Comparison of ENCODE assay signal across 8 mouse cellular contexts in genomic region chr10:117149942-117150617, GRCm38 (mm10). TPM values are rescaled to one million over a fixed set of nuclear protein-coding genes. Genes with fewer than 3 reads are reported as not detected.
DNase-seq lines count a peak whose midpoint lies in the region; ATAC-seq lines count a peak whose summit lies in the region.

No protein-coding gene starts in this region.

- peaks cover 42% of the 10 kb centered on the region for H3K4me1 ChIP-seq in heart, embryonic 16.5 days (ENCODE audit: control insufficient read depth, insufficient read depth, low read length)
- peaks cover 29% of the 10 kb centered on the region for H3K4me1 ChIP-seq in midbrain, embryonic 11.5 days (ENCODE audit: control insufficient read depth, insufficient read depth, low read length)

- peak overlapping the region; percentile 42 for H3K4me3 ChIP-seq in heart, embryonic 16.5 days (ENCODE audit: low read length)
- peak overlapping the region; percentile 18 for H3K4me3 ChIP-seq in midbrain, embryonic 11.5 days (ENCODE audit: low read depth, low read length)

- no peak for ATAC-seq in heart, embryonic 16.5 days (replicated peaks; ENCODE audit: extremely low read depth, insufficient read depth, low FRiP score)
- ATAC-seq in midbrain, embryonic 11.5 days (ENCODE audit: low FRiP score), result no peak

- H3K27ac ChIP-seq in heart, embryonic 16.5 days (ENCODE audit: low read length), result peak overlapping the region; percentile 59
- H3K27ac ChIP-seq in midbrain, embryonic 11.5 days (ENCODE audit: low read depth, low read length), result no peak overlapping the region

- no peaks in the 10 kb centered on the region for H3K9me3 ChIP-seq in heart, embryonic 16.5 days (replicated peaks; ENCODE audit: control insufficient read depth, low read length)
- no peaks in the 10 kb centered on the region for H3K9me3 ChIP-seq in midbrain, embryonic 11.5 days (ENCODE audit: control insufficient read depth, low read length)

- DNase-seq in A20 (ENCODE audit: low read depth, low spot score) (peak; percentile 89), ES-CJ7 (ENCODE audit: low read depth, low spot score) (peak; percentile 91)
- DNase-seq in cerebellum, postnatal 25 days, result peak; percentile 57 to 76
- peak; percentile 68 for DNase-seq in large intestine, adult 2 months (ENCODE audit: low read depth, low spot score)
- peak; percentile 89 for DNase-seq in midbrain, embryonic 11.5 days (ENCODE audit: low spot score, missing footprints)
- peak; percentile 14 to 39 for DNase-seq in spleen, postnatal 36 days (ENCODE audit: low spot score in 2 of 2)
- DNase-seq in gastrocnemius, postnatal 36 days, result no peak

- peak overlapping the region; percentile 70 for H3K4me2 ChIP-seq in heart, embryonic 16.5 days (ENCODE audit: low read depth, low read length)
- peak overlapping the region; percentile 45 for H3K4me2 ChIP-seq in midbrain, embryonic 11.5 days

- H3K36me3 ChIP-seq in heart, embryonic 16.5 days (ENCODE audit: control insufficient read depth, insufficient read depth), result no peaks in the 10 kb centered on the region
- no peaks in the 10 kb centered on the region for H3K36me3 ChIP-seq in midbrain, embryonic 11.5 days (ENCODE audit: control insufficient read depth, insufficient read depth, low read length)

- intact Hi-C loops in gastrocnemius, postnatal 36 days (cut with DNase I), result loop anchor here (5.0 kb wide), 1 partner anchor 88 kb away; the partner anchor contains the start of gene Cct2

- H3K27me3 ChIP-seq in heart, embryonic 16.5 days (ENCODE audit: control insufficient read depth, insufficient read depth, low read length), result no peaks in the 10 kb centered on the region
- peaks cover 7% of the 10 kb centered on the region; the same call in 1 of the 2 replicates for H3K27me3 ChIP-seq in midbrain, embryonic 11.5 days (ENCODE audit: control insufficient read depth, insufficient read depth, low read length)

- 2% methylated on average over 23 of the region's 23 CpGs for WGBS in heart, embryonic 16.5 days
- WGBS in large intestine, adult 2 months, result 3% methylated on average over 23 of the region's 23 CpGs
- WGBS in midbrain, embryonic 11.5 days, result 2% methylated on average over 23 of the region's 23 CpGs

- peak overlapping the region; percentile 65 for H3K9ac ChIP-seq in heart, embryonic 16.5 days (ENCODE audit: low read length)
- H3K9ac ChIP-seq in midbrain, embryonic 11.5 days (ENCODE audit: low read length), result peak overlapping the region; percentile 20; the same call in 1 of the 2 replicates

RNA-seq across cellular contexts. Expression of gene Frs2, which starts 1.7 kb away (rescaled TPM):
- polyA plus RNA-seq in heart, embryonic 16.5 days (2015; fragmentation: Nextera tagmentation; extraction: Ambion mirVana), result 16.1 and 17.5 TPM in 2 replicates
- polyA plus RNA-seq in large intestine, adult 2 months (2012; rRNA removed), result 5.8 and 10.9 TPM in 2 replicates
- polyA plus RNA-seq in midbrain, embryonic 11.5 days (2014; fragmentation: Nextera tagmentation; extraction: Ambion mirVana), result 27.1 and 28.5 TPM in 2 replicates
- total RNA-seq in gastrocnemius, postnatal 36 days (2021), result 1 to 10 TPM; 7.6 to 8.9 TPM

Comparison
In these comparisons a context has a peak if more than half of its experiments do, and no peak if none do; other contexts are left out.
1. DNase-seq: peak in A20 (single experiment), ES-CJ7 (single experiment), cerebellum, postnatal 25 days (2 of 2), large intestine, adult 2 months (single experiment), midbrain, embryonic 11.5 days (single experiment) and spleen, postnatal 36 days (2 of 2); none in gastrocnemius, postnatal 36 days (0 of 2).